In the genomic region with DNA sequence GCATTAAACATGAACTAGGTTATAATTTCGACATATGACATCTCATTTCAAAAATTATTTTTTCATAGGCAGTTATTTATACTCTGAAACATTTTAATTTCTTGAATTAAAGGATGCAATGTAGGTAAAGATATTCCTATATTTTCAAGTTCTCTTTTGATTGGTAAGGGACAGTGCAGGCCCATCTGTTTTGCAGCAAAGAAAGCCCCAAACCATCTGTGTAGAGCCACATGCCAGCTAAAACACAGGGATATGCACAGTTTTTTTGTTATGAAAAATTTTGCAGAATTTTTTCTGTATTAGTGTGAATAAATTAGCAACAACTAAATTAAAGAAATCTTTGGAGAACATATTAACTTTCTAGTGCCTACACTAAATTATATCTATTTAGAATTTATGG, we compare ENCODE assay signal across 23 mouse cellular contexts.
DNase-seq lines count a peak whose midpoint lies in the region; ATAC-seq lines count a peak whose summit lies in the region.
"Had no signal": no experiment of that assay in that cellular context is flagged by ENCODE, and none has a peak within 500 bp of the region (broad histone marks: within the 10 kb centered on the region; RNA-seq: fewer than 3 reads in every experiment).

No protein-coding gene starts in this region.

- H3K9ac ChIP-seq in forebrain, embryonic 15.5 days (replicated peaks) = no peak overlapping the region
- H3K9ac ChIP-seq in forebrain, embryonic 12.5 days = no peak overlapping the region
- H3K9ac ChIP-seq: limb, embryonic 13.5 days; liver, embryonic 13.5 days; lung, embryonic 14.5 days; neural tube, embryonic 15.5 days had no signal

- no peaks in the 10 kb centered on the region for H3K36me3 ChIP-seq in forebrain, embryonic 15.5 days
- H3K36me3 ChIP-seq in forebrain, embryonic 12.5 days (replicated peaks) = no peaks in the 10 kb centered on the region
- H3K36me3 ChIP-seq: limb, embryonic 13.5 days; liver, embryonic 13.5 days; neural tube, embryonic 15.5 days had no signal

- H3K4me1 ChIP-seq in forebrain, embryonic 15.5 days = peaks cover 16% of the 10 kb centered on the region
- H3K4me1 ChIP-seq in forebrain, embryonic 12.5 days = no peaks in the 10 kb centered on the region
- H3K4me1 ChIP-seq: limb, embryonic 13.5 days; liver, embryonic 13.5 days; neural tube, embryonic 15.5 days had no signal

- 58% methylated on average over 1 of the region's 1 CpGs for WGBS in forebrain, embryonic 15.5 days
- 85% methylated on average over 1 of the region's 1 CpGs for WGBS in forebrain, embryonic 12.5 days

- no peaks in the 10 kb centered on the region for H3K27me3 ChIP-seq in forebrain, embryonic 15.5 days
- no peaks in the 10 kb centered on the region for H3K27me3 ChIP-seq in forebrain, embryonic 12.5 days
- H3K27me3 ChIP-seq: limb, embryonic 13.5 days; liver, embryonic 13.5 days; neural tube, embryonic 15.5 days had no signal

- ATAC-seq in forebrain, embryonic 15.5 days (replicated peaks) = peak; percentile 82
- ATAC-seq in forebrain, embryonic 12.5 days (ENCODE audit: low FRiP score) = no peak
- ATAC-seq: hindbrain, embryonic 16.5 days; midbrain, embryonic 16.5 days had no signal

- DNase-seq in right cerebral cortex, postnatal 10 days (ENCODE audit: low spot score in 2 of 2) = peak; percentile 54 to 65
- DNase-seq in right cerebral cortex, postnatal 14 days = no peak
- DNase-seq in layer of hippocampus, adult 9-11 months = peak; percentile 67
- DNase-seq in telencephalon, adult 2 months (ENCODE audit: low read depth, low spot score) = peak; percentile 66
- DNase-seq in kidney, adult 9 months = no peak
- no peak for DNase-seq in kidney, postnatal 36 days
- DNase-seq: B cell, adult 2 months; cerebellum, adult 9-10 months; embryo, embryonic 11 days; gastrocnemius, postnatal 10 days; heart, adult 2 months; kidney, adult 11 months; liver, embryonic 13.5 days; lung, embryonic 14.5 days; lung, postnatal 36 days; thymus, postnatal 36 days had no signal

- H3K4me2 ChIP-seq in forebrain, embryonic 15.5 days (replicated peaks) = no peak overlapping the region
- no peak overlapping the region for H3K4me2 ChIP-seq in forebrain, embryonic 12.5 days
- H3K4me2 ChIP-seq: limb, embryonic 13.5 days; liver, embryonic 13.5 days; lung, embryonic 14.5 days; neural tube, embryonic 15.5 days had no signal

- no peak overlapping the region for H3K4me3 ChIP-seq in forebrain, embryonic 15.5 days
- no peak overlapping the region for H3K4me3 ChIP-seq in forebrain, embryonic 12.5 days (replicated peaks)
- H3K4me3 ChIP-seq: heart, adult 2 months; limb, embryonic 13.5 days; liver, embryonic 13.5 days; neural tube, embryonic 15.5 days had no signal

- peak overlapping the region; percentile 83 for H3K27ac ChIP-seq in forebrain, embryonic 15.5 days (replicated peaks)
- no peak overlapping the region for H3K27ac ChIP-seq in forebrain, embryonic 12.5 days
- H3K27ac ChIP-seq: heart, adult 2 months; kidney, postnatal 0 days; limb, embryonic 13.5 days; liver, embryonic 13.5 days; neural tube, embryonic 15.5 days had no signal

- H3K9me3 ChIP-seq in forebrain, embryonic 15.5 days = no peaks in the 10 kb centered on the region
- H3K9me3 ChIP-seq in forebrain, embryonic 12.5 days = no peaks in the 10 kb centered on the region
- H3K9me3 ChIP-seq: limb, embryonic 13.5 days; liver, embryonic 13.5 days; neural tube, embryonic 15.5 days had no signal

Comparison
In these comparisons a context has a peak if more than half of its experiments do, and no peak if none do; other contexts are left out.
1. DNase-seq: peak in right cerebral cortex, postnatal 10 days (2 of 2), layer of hippocampus, adult 9-11 months (single experiment) and telencephalon, adult 2 months (single experiment); none in right cerebral cortex, postnatal 14 days (single experiment), kidney, adult 9 months (single experiment) and kidney, postnatal 36 days (0 of 2).